Mouse (Mus musculus): ENCODE data around the gene Glyat. TPM values are rescaled to one million over a fixed set of nuclear protein-coding genes. Genes with fewer than 3 reads are reported as not detected.

Gene Glyat
- total RNA-seq, 1 experiment, result 0.18 TPM

- no peak for TF ChIP-seq HCFC1 (IDR thresholded peaks at IDR 0.05; ENCODE audit: borderline replicate concordance, insufficient read depth, low read length)
- no peak for TF ChIP-seq ZNF384 (IDR thresholded peaks at IDR 0.05; ENCODE audit: low read depth, low read length)
- TF ChIP-seq MAFK (IDR thresholded peaks at IDR 0.05; ENCODE audit: insufficient read depth, low read depth, low read length), result no peak
- no peak for TF ChIP-seq CHD2 (IDR thresholded peaks at IDR 0.05; ENCODE audit: low read depth, low read length)
- no peak for TF ChIP-seq ZC3H11A (IDR thresholded peaks at IDR 0.05; ENCODE audit: borderline replicate concordance, low read depth, low read length)
- Histone ChIP-seq H3K4me3 (ENCODE audit: insufficient read depth in 1 of 2, low read depth in 1 of 2, low read length in 2 of 2, poor library complexity in 1 of 2, severe bottlenecking in 1 of 2) (peak overlapping the region; percentile 66 to 76), H3K36me3 (ENCODE audit: control insufficient read depth, insufficient read depth, low read length, poor library complexity, severe bottlenecking) (no peaks in the 10 kb centered on the region), H3K9ac (ENCODE audit: insufficient read depth, low read depth, low read length, poor library complexity, severe bottlenecking) (peak overlapping the region; percentile 44), H3K27ac (ENCODE audit: insufficient read depth, low read depth, low read length, poor library complexity, severe bottlenecking) (no peak overlapping the region), H3K4me1 (ENCODE audit: control insufficient read depth in 2 of 2, insufficient read depth in 2 of 2, low read length in 2 of 2, poor library complexity in 1 of 2) (no peaks in the 10 kb centered on the region; a peak in 1 of 4 replicates), H3K9me3 (ENCODE audit: control insufficient read depth, insufficient read depth, low read depth, low read length) (no peaks in the 10 kb centered on the region)
- peak; percentile 56 for DNase-seq (ENCODE audit: low read depth, low spot score)
- in situ Hi-C loops (cut with MboI; ENCODE audit: low sequenced_read_pairs in 2 of 2, unreplicated experiment in 2 of 2), result no loop called here
Measured at GRCm38 (mm10) chr19:12595530-12596289, 37.4 kb upstream of the Glyat start.

DNA sequence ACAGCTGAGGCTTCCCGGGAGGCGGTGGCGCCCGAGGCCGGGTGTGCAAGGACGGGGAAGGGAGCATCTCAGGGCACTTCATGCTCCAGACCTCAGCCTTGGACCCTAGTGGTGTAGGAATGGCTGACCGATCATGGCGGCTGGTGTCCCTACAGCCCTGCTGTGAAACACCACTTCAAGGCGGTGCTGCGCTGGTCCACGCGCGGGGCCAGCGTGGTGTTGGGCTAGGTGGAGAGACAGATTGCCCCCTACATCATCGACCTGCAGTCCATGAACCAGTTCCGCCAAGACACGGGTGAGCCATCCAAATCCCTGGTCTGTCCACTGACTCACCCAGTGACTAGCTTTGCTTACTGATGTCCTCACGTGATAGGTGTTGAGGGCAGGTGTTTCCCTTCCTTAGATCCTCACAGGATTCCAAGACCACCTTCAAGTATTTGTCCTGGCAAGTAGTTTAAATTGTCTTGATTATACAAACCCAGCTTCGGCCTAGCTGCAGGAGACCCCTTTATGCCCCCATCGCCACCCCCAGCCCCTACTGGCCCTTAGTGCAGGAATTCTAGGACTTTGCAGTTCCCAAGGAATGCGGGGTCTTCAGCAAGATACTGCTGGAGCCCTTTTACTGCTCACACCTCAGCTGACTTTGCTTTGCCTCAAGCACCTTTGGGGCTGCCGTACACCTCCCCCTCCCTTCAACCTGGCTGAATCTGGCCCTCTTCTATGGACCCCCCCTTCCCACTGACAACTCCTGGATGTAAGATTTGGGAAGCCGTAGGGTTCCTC is 36.6 kb upstream of the Glyat start:
- TF ChIP-seq MAFK (IDR thresholded peaks at IDR 0.05; ENCODE audit: insufficient read depth, low read depth, low read length), result no peak
- TF ChIP-seq ZC3H11A (IDR thresholded peaks at IDR 0.05; ENCODE audit: borderline replicate concordance, low read depth, low read length), result no peak
- TF ChIP-seq CHD2 (IDR thresholded peaks at IDR 0.05; ENCODE audit: low read depth, low read length), result no peak
- TF ChIP-seq ZNF384 (IDR thresholded peaks at IDR 0.05; ENCODE audit: low read depth, low read length), result no peak
- TF ChIP-seq HCFC1 (IDR thresholded peaks at IDR 0.05; ENCODE audit: borderline replicate concordance, insufficient read depth, low read length), result no peak
- Histone ChIP-seq H3K4me1 (ENCODE audit: control insufficient read depth in 2 of 2, insufficient read depth in 2 of 2, low read length in 2 of 2, poor library complexity in 1 of 2) (no peaks in the 10 kb centered on the region; a peak in 1 of 4 replicates), H3K9me3 (ENCODE audit: control insufficient read depth, insufficient read depth, low read depth, low read length) (no peaks in the 10 kb centered on the region), H3K9ac (ENCODE audit: insufficient read depth, low read depth, low read length, poor library complexity, severe bottlenecking) (peak overlapping the region; percentile 44), H3K36me3 (ENCODE audit: control insufficient read depth, insufficient read depth, low read length, poor library complexity, severe bottlenecking) (no peaks in the 10 kb centered on the region), H3K27ac (ENCODE audit: insufficient read depth, low read depth, low read length, poor library complexity, severe bottlenecking) (no peak overlapping the region), H3K4me3 (ENCODE audit: insufficient read depth in 1 of 2, low read depth in 1 of 2, low read length in 2 of 2, poor library complexity in 1 of 2, severe bottlenecking in 1 of 2) (peak overlapping the region; percentile 66 to 76)
- no peak for DNase-seq (ENCODE audit: low read depth, low spot score)
- in situ Hi-C loops (cut with MboI; ENCODE audit: low sequenced_read_pairs in 2 of 2, unreplicated experiment in 2 of 2), result no loop called here

- no peaks in the 10 kb centered on the region for H3K9me3 ChIP-seq (ENCODE audit: control insufficient read depth, insufficient read depth, low read depth, low read length)
- H3K4me1 ChIP-seq (ENCODE audit: control insufficient read depth in 2 of 2, insufficient read depth in 2 of 2, low read length in 2 of 2, poor library complexity in 1 of 2), result no peaks in the 10 kb centered on the region; a peak in 1 of 4 replicates
- no peak overlapping the region for H3K4me3 ChIP-seq (ENCODE audit: insufficient read depth in 1 of 2, low read depth in 1 of 2, low read length in 2 of 2, poor library complexity in 1 of 2, severe bottlenecking in 1 of 2)
- no peak overlapping the region for H3K27ac ChIP-seq (ENCODE audit: insufficient read depth, low read depth, low read length, poor library complexity, severe bottlenecking)
- TF ChIP-seq MAFK (IDR thresholded peaks at IDR 0.05; ENCODE audit: insufficient read depth, low read depth, low read length) (no peak), ZC3H11A (IDR thresholded peaks at IDR 0.05; ENCODE audit: borderline replicate concordance, low read depth, low read length) (no peak), CHD2 (IDR thresholded peaks at IDR 0.05; ENCODE audit: low read depth, low read length) (no peak), HCFC1 (IDR thresholded peaks at IDR 0.05; ENCODE audit: borderline replicate concordance, insufficient read depth, low read length) (no peak), ZNF384 (IDR thresholded peaks at IDR 0.05; ENCODE audit: low read depth, low read length) (no peak)
- in situ Hi-C loops (cut with MboI; ENCODE audit: low sequenced_read_pairs in 2 of 2, unreplicated experiment in 2 of 2), result no loop called here
- no peak for DNase-seq (ENCODE audit: low read depth, low spot score)
- H3K36me3 ChIP-seq (ENCODE audit: control insufficient read depth, insufficient read depth, low read length, poor library complexity, severe bottlenecking), result no peaks in the 10 kb centered on the region
- H3K9ac ChIP-seq (ENCODE audit: insufficient read depth, low read depth, low read length, poor library complexity, severe bottlenecking), result no peak overlapping the region
Measured at GRCm38 (mm10) chr19:12597073-12597405, 36.1 kb upstream of the Glyat start.

GRCm38 (mm10) chr19:12598674-12599073 is 34.4 kb upstream of the Glyat start:
- DNase-seq (ENCODE audit: low read depth, low spot score), result no peak
- H3K27ac ChIP-seq (ENCODE audit: insufficient read depth, low read depth, low read length, poor library complexity, severe bottlenecking), result no peak overlapping the region
- H3K4me3 ChIP-seq (ENCODE audit: insufficient read depth in 1 of 2, low read depth in 1 of 2, low read length in 2 of 2, poor library complexity in 1 of 2, severe bottlenecking in 1 of 2), result no peak overlapping the region
- H3K4me1 ChIP-seq (ENCODE audit: control insufficient read depth in 2 of 2, insufficient read depth in 2 of 2, low read length in 2 of 2, poor library complexity in 1 of 2), result no peaks in the 10 kb centered on the region; a peak in 1 of 4 replicates
- no peak overlapping the region for H3K9ac ChIP-seq (ENCODE audit: insufficient read depth, low read depth, low read length, poor library complexity, severe bottlenecking)
- no peak for TF ChIP-seq MAFK (IDR thresholded peaks at IDR 0.05; ENCODE audit: insufficient read depth, low read depth, low read length)
- no peak for TF ChIP-seq ZC3H11A (IDR thresholded peaks at IDR 0.05; ENCODE audit: borderline replicate concordance, low read depth, low read length)
- TF ChIP-seq ZNF384 (IDR thresholded peaks at IDR 0.05; ENCODE audit: low read depth, low read length), result no peak
- TF ChIP-seq HCFC1 (IDR thresholded peaks at IDR 0.05; ENCODE audit: borderline replicate concordance, insufficient read depth, low read length), result no peak
- no peak for TF ChIP-seq CHD2 (IDR thresholded peaks at IDR 0.05; ENCODE audit: low read depth, low read length)
- in situ Hi-C loops (cut with MboI; ENCODE audit: low sequenced_read_pairs in 2 of 2, unreplicated experiment in 2 of 2), result no loop called here
- no peaks in the 10 kb centered on the region for H3K36me3 ChIP-seq (ENCODE audit: control insufficient read depth, insufficient read depth, low read length, poor library complexity, severe bottlenecking)
- no peaks in the 10 kb centered on the region for H3K9me3 ChIP-seq (ENCODE audit: control insufficient read depth, insufficient read depth, low read depth, low read length)
